Mouse (Mus musculus) C2C12 (cell line): Measurements from ENCODE around the gene Icam5.

ENCODE experiments used
- CEBPB ChIP-seq: IDR thresholded peaks from one replicate; pipeline ENCODE4 v1.6.1; 2011; ENCODE audit warnings: low read depth, mild to moderate bottlenecking, control low read depth, moderate library complexity
- CTCF ChIP-seq: IDR thresholded peaks from one replicate; pipeline ENCODE4 v1.5.1; 2011; ENCODE audit not compliant: control insufficient read depth, insufficient read depth, insufficient read length
- MAX ChIP-seq: IDR thresholded peaks from one replicate; pipeline ENCODE4 v1.6.1; 2011; ENCODE audit warnings: mild to moderate bottlenecking, control low read depth

GRCm38 (mm10) chr9:20991587-20991986 is 40.3 kb upstream of the Icam5 start:
- TF ChIP-seq CTCF (no peak), MAX (no peak), CEBPB (no peak)
